Mouse (Mus musculus): ENCODE measurements around the gene Ccz1. TPM values are rescaled to one million over a fixed set of nuclear protein-coding genes. Genes with fewer than 3 reads are reported as not detected.

Gene Ccz1
- 10 to 100 TPM; 69.7 to 75.4 TPM for total RNA-seq (2023)

DNA sequence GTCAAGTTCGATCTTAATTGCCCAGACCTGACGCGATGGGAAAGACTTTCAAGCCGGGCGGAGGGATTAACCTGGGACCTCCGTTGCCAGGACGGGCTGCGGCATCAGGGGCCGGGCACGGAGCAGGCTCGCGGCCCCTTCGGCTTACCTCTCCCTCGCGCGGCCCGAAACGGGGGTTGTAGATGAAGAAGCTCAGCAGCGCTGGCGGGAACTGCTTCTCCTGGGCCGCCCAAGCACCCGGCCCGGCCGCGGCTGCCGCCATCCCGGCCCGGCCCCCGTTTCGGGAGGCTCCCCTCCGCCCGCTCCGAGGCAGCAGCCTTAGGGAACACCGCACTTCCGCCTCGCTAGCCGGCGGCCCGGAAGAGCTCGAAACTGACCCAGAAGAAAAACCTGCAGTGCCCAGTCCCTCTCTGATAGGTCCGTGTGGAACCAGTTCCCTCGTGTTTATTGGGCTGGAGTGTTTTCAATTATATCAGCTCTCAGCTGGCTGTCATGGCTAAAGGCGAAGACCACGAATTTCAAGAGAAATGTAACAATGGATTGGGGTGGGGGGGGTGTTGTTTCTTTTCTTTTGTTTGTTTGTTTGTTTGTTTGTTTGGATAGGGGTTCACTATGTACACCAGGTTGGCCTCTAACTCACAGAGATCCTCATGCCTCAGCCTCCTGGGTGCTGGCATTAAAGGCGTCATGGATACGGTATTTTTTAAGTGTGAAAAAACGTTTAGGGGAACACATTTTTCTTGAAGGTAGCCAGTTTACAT, at the start of gene Ccz1:
Gene Ccz1 (minus strand): TSS at position 327 of the 761 bp plus-strand sequence.

DNA sequence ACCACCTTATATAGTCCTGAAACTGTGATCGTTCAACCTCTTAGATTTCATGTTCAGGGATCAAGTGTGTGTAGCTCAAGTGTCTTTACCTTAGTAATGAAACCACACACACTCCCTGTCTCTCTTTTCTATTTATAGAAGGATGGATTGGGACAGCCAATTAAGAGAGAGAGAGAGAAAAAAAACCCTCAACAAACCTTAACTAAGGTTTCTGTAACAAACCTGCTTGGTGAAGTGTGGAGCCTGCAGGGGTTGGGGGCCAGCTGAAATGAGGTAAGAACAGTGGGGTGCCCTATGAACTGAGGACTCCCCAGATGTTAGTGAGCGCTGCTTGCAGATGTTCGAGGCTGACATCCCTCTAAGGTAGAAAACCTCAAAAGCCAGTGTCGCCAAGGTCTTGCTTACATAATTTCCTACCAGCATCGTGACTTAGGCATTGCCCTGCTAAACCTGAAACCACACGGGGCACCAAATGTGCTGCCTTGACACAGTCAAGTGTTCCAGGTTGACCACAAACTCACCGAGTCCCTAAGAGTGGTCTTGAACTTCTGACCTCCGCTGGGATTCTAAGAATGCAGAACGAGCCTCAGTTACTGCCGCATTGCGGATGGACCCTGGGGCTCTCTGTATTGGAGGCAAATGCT, 12.1 kb upstream of the Ccz1 start, which contains the start of gene Ocm:
Gene Ocm (minus strand): TSS at position 51 of the 644 bp plus-strand sequence.

Other genes with a start within 250 kb of the Ccz1 start
- 10 to 100 TPM; 39.7 to 41.4 TPM for gene Eif2ak1, start 197.1 kb downstream of the Ccz1 start, total RNA-seq (2023)
- under 1 TPM in 1 of 2 experiments, not detected in 1; 0.93 TPM for gene Ankrd61, start 117.2 kb downstream of the Ccz1 start, total RNA-seq (2023)
- 10 to 100 TPM; 31.0 to 32.3 TPM for gene Aimp2, start 105.0 kb downstream of the Ccz1 start, total RNA-seq (2023)
- 10 to 100 TPM; 34.1 to 41.9 TPM for gene Pms2, start 104.9 kb downstream of the Ccz1 start, total RNA-seq (2023)
- 1 to 10 TPM; 1.1 to 1.2 TPM for gene Gm42421, start 86.7 kb downstream of the Ccz1 start, total RNA-seq (2023)
- gene Rsph10b, start 81.8 kb downstream of the Ccz1 start, total RNA-seq (2023), result 1 to 10 TPM in 1 of 2 experiments, under 1 TPM in 1; 0.44 to 1.0 TPM
- gene Ocm, start 11.8 kb upstream of the Ccz1 start, total RNA-seq (2023), result not detected
- gene Lmtk2, start 85.6 kb upstream of the Ccz1 start, total RNA-seq (2023), result 10 to 100 TPM; 32.9 to 36.5 TPM
- 1 to 10 TPM; 1.0 to 1.3 TPM for gene Bhlha15, start 175.4 kb upstream of the Ccz1 start, total RNA-seq (2023)
- 100 to 1,000 TPM; 405 to 418 TPM for gene Tecpr1, start 208.7 kb upstream of the Ccz1 start, total RNA-seq (2023)
- 10 to 100 TPM; 37.6 to 38.5 TPM for gene Bri3, start 229.6 kb upstream of the Ccz1 start, total RNA-seq (2023)